Mouse (Mus musculus) gastrocnemius, postnatal 25 days (tissue): ENCODE measurements around the gene Idua. TPM values are rescaled to one million over a fixed set of nuclear protein-coding genes. Genes with fewer than 3 reads are reported as not detected.
A peak's percentile ranks its signal among the peaks of the same experiment; 100 is the strongest.
"Not testable (repeated sequence)": the region's sequence is repeated elsewhere in the genome, so short reads cannot be mapped to it uniquely, and the experiment has no call there.

Source experiments
- DNase-seq: peaks from one replicate; pipeline ENCODE4 v3.0.0; 2022
- long read RNA-seq, 2 experiments: library from polyadenylated mRNA; stranded (forward); transcript quantifications; one replicate each; pipeline ENCODE4 v2.0.0; 2021
- total RNA-seq, 2 experiments: library from RNA; stranded (reverse); gene quantifications; 1 replicate in 1 of 2; 2 replicates in 1 of 2; pipeline ENCODE4 v1.2.3; 2021

Gene Idua
- 1 to 10 TPM; 7.8 to 9.4 TPM for total RNA-seq
- long read RNA-seq, experiment 1, transcript Idua-202 (14 exons, 3,373 nt), result major isoform, 6 of 13 reads
- long read RNA-seq, experiment 1, partial matches to known transcripts, result 1 of 13 reads
- long read RNA-seq, experiment 1, other reads (novel, unspliced or antisense), result 6 of 13 reads
- long read RNA-seq, experiment 2, transcript Idua-202 (14 exons, 3,373 nt), result major isoform, 8 of 14 reads
- long read RNA-seq, experiment 2, partial matches to known transcripts, result 2 of 14 reads
- long read RNA-seq, experiment 2, other reads (novel, unspliced or antisense), result 4 of 14 reads

- no peak for DNase-seq
These were observed at the start of gene Idua for GRCm38 (mm10) chr5:108659698-108660631. Idua (plus strand) TSS chr5:108660331.

GRCm38 (mm10) chr5:108610426-108610825 is 49.7 kb upstream of the Idua start:
- no peak for DNase-seq

- DNase-seq, result no peak
These were observed 38.3 kb upstream of the Idua start for GRCm38 (mm10) chr5:108621870-108622269.

- DNase-seq, result no peak
These were observed 34.0 kb upstream of the Idua start for GRCm38 (mm10) chr5:108626050-108626660.

- DNase-seq, result no peak
These were observed 31.1 kb upstream of the Idua start for GRCm38 (mm10) chr5:108628891-108629633.

- DNase-seq, result peak; percentile 93
These were observed 30.3 kb upstream of the Idua start, which contains the start of the genes Gak and Tmem175 for GRCm38 (mm10) chr5:108629634-108630483. Gak (minus strand) TSS chr5:108629755. Tmem175 (plus strand) TSS chr5:108629770.

GRCm38 (mm10) chr5:108633676-108634075 is 26.5 kb upstream of the Idua start:
- no peak for DNase-seq

- DNase-seq, result not testable (repeated sequence)
These were observed 26.0 kb upstream of the Idua start for GRCm38 (mm10) chr5:108634088-108634487.

GRCm38 (mm10) chr5:108636172-108636571 is 24.0 kb upstream of the Idua start:
- DNase-seq, result no peak

GRCm38 (mm10) chr5:108643674-108644073 is 16.5 kb upstream of the Idua start:
- no peak for DNase-seq

GRCm38 (mm10) chr5:108645651-108646342 is 14.3 kb upstream of the Idua start:
- peak; percentile 52 for DNase-seq

GRCm38 (mm10) chr5:108646343-108646660 is 13.8 kb upstream of the Idua start:
- no peak for DNase-seq

GRCm38 (mm10) chr5:108647311-108647710 is 12.8 kb upstream of the Idua start:
- no peak for DNase-seq

- no peak for DNase-seq
These were observed 12.2 kb upstream of the Idua start for GRCm38 (mm10) chr5:108647820-108648465.

- no peak for DNase-seq
These were observed 11.1 kb upstream of the Idua start for GRCm38 (mm10) chr5:108648937-108649576.

GRCm38 (mm10) chr5:108650341-108650740 is 9.8 kb upstream of the Idua start:
- no peak for DNase-seq

GRCm38 (mm10) chr5:108651136-108651720 is 8.9 kb upstream of the Idua start:
- DNase-seq, result no peak

- no peak for DNase-seq
These were observed 8.3 kb upstream of the Idua start for GRCm38 (mm10) chr5:108651823-108652222.

GRCm38 (mm10) chr5:108653341-108653740 is 6.8 kb upstream of the Idua start:
- no peak for DNase-seq
